Mouse (Mus musculus) myocyte (in vitro differentiated cells): ENCODE data around the gene AC140267.1. TPM values are rescaled to one million over a fixed set of nuclear protein-coding genes. Genes with fewer than 3 reads are reported as not detected.

Experiments used
- H3K27me3 ChIP-seq: one replicate; pipeline ENCODE4 v1.6.1; 2011; ENCODE audit not compliant: control insufficient read depth, insufficient read depth, insufficient read length
- H3K36me3 ChIP-seq: one replicate; pipeline ENCODE4 v1.6.1; 2011; ENCODE audit not compliant: control insufficient read depth, insufficient read depth
- H3K4me2 ChIP-seq: one replicate; pipeline ENCODE4 v1.6.1; 2011; ENCODE audit warnings: low read depth, control low read depth
- H3K4me3 ChIP-seq: one replicate; pipeline ENCODE4 v1.5.1; 2011; ENCODE audit warnings: mild to moderate bottlenecking, control low read depth, moderate library complexity
- H3K79me2 ChIP-seq: one replicate; pipeline ENCODE4 v1.6.1; 2011; ENCODE audit not compliant: control insufficient read depth, insufficient read depth
- H3ac ChIP-seq: one replicate; pipeline ENCODE4 v1.6.1; 2011; ENCODE audit not compliant: control insufficient read depth, insufficient read length
- CEBPB ChIP-seq: IDR thresholded peaks from 2 replicates; pipeline ENCODE4 v1.6.1; 2011; ENCODE audit warnings: mild to moderate bottlenecking, moderate library complexity; ENCODE audit not compliant: poor library complexity, insufficient read depth, severe bottlenecking
- E2F4 ChIP-seq: IDR thresholded peaks from one replicate; pipeline ENCODE4 v1.6.1; 2011; ENCODE audit warnings: mild to moderate bottlenecking, control low read depth, moderate library complexity; ENCODE audit not compliant: insufficient read depth
- MAX ChIP-seq: IDR thresholded peaks from one replicate; pipeline ENCODE4 v1.6.1; 2011; ENCODE audit warnings: low read depth, mild to moderate bottlenecking, control low read depth
- MYOD1 ChIP-seq, 3 experiments: IDR thresholded peaks; one replicate each; pipeline ENCODE4 v1.6.1; 2011; ENCODE audit warnings: control low read depth in 2 of 3, low read depth in 2 of 3, mild to moderate bottlenecking in 2 of 3, moderate library complexity in 1 of 3; ENCODE audit not compliant: insufficient read length in 2 of 3, control insufficient read depth in 1 of 3
- MYOG ChIP-seq, 3 experiments: IDR thresholded peaks; one replicate each; pipeline ENCODE4 v1.6.1; 2011; ENCODE audit warnings: control low read depth in 2 of 3, low read depth in 2 of 3, mild to moderate bottlenecking in 2 of 3; ENCODE audit not compliant: insufficient read length in 2 of 3, control insufficient read depth in 1 of 3, insufficient read depth in 1 of 3
- POLR2A ChIP-seq: IDR thresholded peaks from one replicate; pipeline ENCODE4 v1.6.1; 2011; ENCODE audit warnings: low read depth, mild to moderate bottlenecking, control low read depth, moderate library complexity; ENCODE audit not compliant: insufficient read length
- POLR2AphosphoS2 ChIP-seq: IDR thresholded peaks from one replicate; pipeline ENCODE4 v1.6.1; 2011; ENCODE audit warnings: low read depth, control low read depth; ENCODE audit not compliant: insufficient read length
- REST ChIP-seq: IDR thresholded peaks from one replicate; pipeline ENCODE4 v1.6.1; 2011; ENCODE audit warnings: mild to moderate bottlenecking, control low read depth, moderate library complexity; ENCODE audit not compliant: insufficient read depth, insufficient read length
- SRF ChIP-seq: IDR thresholded peaks from one replicate; pipeline ENCODE4 v1.6.1; 2011; ENCODE audit warnings: low read depth; ENCODE audit not compliant: control insufficient read depth, insufficient read length
- TCF12 ChIP-seq: IDR thresholded peaks from one replicate; pipeline ENCODE4 v1.6.1; 2011; ENCODE audit warnings: mild to moderate bottlenecking, control low read depth; ENCODE audit not compliant: poor library complexity, insufficient read depth, severe bottlenecking
- TCF3 ChIP-seq: IDR thresholded peaks from one replicate; pipeline ENCODE4 v1.6.1; 2011; ENCODE audit warnings: low read depth, control low read depth; ENCODE audit not compliant: insufficient read length
- USF1 ChIP-seq: IDR thresholded peaks from one replicate; pipeline ENCODE4 v1.6.1; 2011; ENCODE audit warnings: low read depth, mild to moderate bottlenecking, control low read depth, moderate library complexity
- polyA plus RNA-seq: library from polyadenylated mRNA; unstranded; fragments of >200 nt; fragmentation: generic; extraction: Trizol; gene quantifications from one replicate; pipeline ENCODE4 v1.2.1, GENCODE M21; 2012; ENCODE audit warnings: missing spikeins

The AC140267.1 gene
- polyA plus RNA-seq, 1 experiment: not detected

GRCm38 (mm10) chr15:80192847-80193246 is 42.8 kb upstream of the AC140267.1 start:
- H3ac ChIP-seq: no peak overlapping the region
- peaks cover under 1% of the 10 kb centered on the region for H3K79me2 ChIP-seq
- no peak overlapping the region for H3K4me3 ChIP-seq
- H3K36me3 ChIP-seq: no peaks in the 10 kb centered on the region
- TF ChIP-seq MYOG (IDR thresholded peaks at IDR 0.05; ENCODE audit: control insufficient read depth in 1 of 3, insufficient read depth in 1 of 3, insufficient read length in 2 of 3, low read depth in 2 of 3) (no peak), SRF (no peak), POLR2AphosphoS2 (no peak), REST (no peak), TCF12 (no peak), TCF3 (no peak), USF1 (no peak), MYOD1 (IDR thresholded peaks at IDR 0.05; ENCODE audit: control insufficient read depth in 1 of 3, insufficient read length in 2 of 3, low read depth in 2 of 3) (no peak), POLR2A (no peak), CEBPB (no peak), MAX (no peak), E2F4 (no peak)
- no peak overlapping the region for H3K4me2 ChIP-seq
- no peaks in the 10 kb centered on the region for H3K27me3 ChIP-seq

DNA sequence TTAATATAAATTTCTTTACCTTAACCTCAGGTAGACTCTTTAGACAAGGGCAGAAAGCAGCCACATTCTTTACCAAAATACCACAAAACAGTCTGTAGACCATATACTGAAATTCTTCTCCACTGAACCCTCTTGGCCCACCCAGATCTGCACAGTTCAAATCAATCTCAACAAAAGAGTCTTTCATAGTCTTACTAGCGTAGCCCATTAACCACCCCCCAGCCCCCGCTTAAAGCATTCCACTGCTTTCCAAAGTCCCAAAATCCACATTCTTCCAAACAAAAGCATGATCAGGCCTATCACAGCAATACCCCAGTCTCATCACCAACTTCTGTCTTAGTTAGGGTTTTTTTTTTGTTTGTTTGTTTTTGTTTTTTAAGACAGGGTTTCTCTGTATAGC is 36.1 kb upstream of the AC140267.1 start:
- H3K27me3 ChIP-seq: no peaks in the 10 kb centered on the region
- no peak overlapping the region for H3K4me3 ChIP-seq
- no peak for TF ChIP-seq POLR2AphosphoS2
- TF ChIP-seq E2F4: no peak
- no peak for TF ChIP-seq POLR2A
- no peak for TF ChIP-seq MYOD1 (IDR thresholded peaks at IDR 0.05; ENCODE audit: control insufficient read depth in 1 of 3, insufficient read length in 2 of 3, low read depth in 2 of 3)
- TF ChIP-seq USF1: no peak
- no peak for TF ChIP-seq TCF12
- no peak for TF ChIP-seq MYOG (IDR thresholded peaks at IDR 0.05; ENCODE audit: control insufficient read depth in 1 of 3, insufficient read depth in 1 of 3, insufficient read length in 2 of 3, low read depth in 2 of 3)
- TF ChIP-seq TCF3: no peak
- no peak for TF ChIP-seq MAX
- TF ChIP-seq CEBPB: no peak
- no peak for TF ChIP-seq REST
- no peak for TF ChIP-seq SRF
- no peaks in the 10 kb centered on the region for H3K79me2 ChIP-seq
- no peak overlapping the region for H3ac ChIP-seq
- no peaks in the 10 kb centered on the region for H3K36me3 ChIP-seq
- H3K4me2 ChIP-seq: no peak overlapping the region

GRCm38 (mm10) chr15:80202111-80202775 is 33.4 kb upstream of the AC140267.1 start:
- no peak overlapping the region for H3K4me2 ChIP-seq
- no peaks in the 10 kb centered on the region for H3K79me2 ChIP-seq
- H3K36me3 ChIP-seq: no peaks in the 10 kb centered on the region
- H3K4me3 ChIP-seq: no peak overlapping the region
- TF ChIP-seq CEBPB: no peak
- TF ChIP-seq MYOD1 (IDR thresholded peaks at IDR 0.05; ENCODE audit: control insufficient read depth in 1 of 3, insufficient read length in 2 of 3, low read depth in 2 of 3): no peak
- no peak for TF ChIP-seq MAX
- no peak for TF ChIP-seq TCF12
- no peak for TF ChIP-seq REST
- TF ChIP-seq POLR2A: no peak
- no peak for TF ChIP-seq POLR2AphosphoS2
- TF ChIP-seq USF1: no peak
- no peak for TF ChIP-seq E2F4
- no peak for TF ChIP-seq MYOG (IDR thresholded peaks at IDR 0.05; ENCODE audit: control insufficient read depth in 1 of 3, insufficient read depth in 1 of 3, insufficient read length in 2 of 3, low read depth in 2 of 3)
- no peak for TF ChIP-seq SRF
- no peak for TF ChIP-seq TCF3
- no peaks in the 10 kb centered on the region for H3K27me3 ChIP-seq
- no peak overlapping the region for H3ac ChIP-seq

GRCm38 (mm10) chr15:80203406-80203805 is 32.2 kb upstream of the AC140267.1 start:
- Histone ChIP-seq H3K4me3 (no peak overlapping the region), H3ac (no peak overlapping the region), H3K4me2 (no peak overlapping the region), H3K36me3 (no peaks in the 10 kb centered on the region), H3K79me2 (no peaks in the 10 kb centered on the region), H3K27me3 (no peaks in the 10 kb centered on the region)
- TF ChIP-seq TCF12: no peak
- TF ChIP-seq POLR2A: no peak
- TF ChIP-seq MYOG (IDR thresholded peaks at IDR 0.05; ENCODE audit: control insufficient read depth in 1 of 3, insufficient read depth in 1 of 3, insufficient read length in 2 of 3, low read depth in 2 of 3): peak in 1 of 3 experiments; percentile 64
- no peak for TF ChIP-seq SRF
- no peak for TF ChIP-seq MAX
- TF ChIP-seq USF1: no peak
- peak; percentile 77 to 94 (median 87) for TF ChIP-seq MYOD1 (IDR thresholded peaks at IDR 0.05; ENCODE audit: control insufficient read depth in 1 of 3, insufficient read length in 2 of 3, low read depth in 2 of 3)
- no peak for TF ChIP-seq POLR2AphosphoS2
- TF ChIP-seq E2F4: no peak
- TF ChIP-seq CEBPB: no peak
- TF ChIP-seq REST: peak; percentile 81
- TF ChIP-seq TCF3: peak; percentile 27
